Mouse (Mus musculus) embryonic facial prominence, embryonic 11.5 days (tissue): ENCODE results near the gene Bcar3. TPM values are rescaled to one million over a fixed set of nuclear protein-coding genes. Genes with fewer than 3 reads are reported as not detected.
A peak's percentile ranks its signal among the peaks of the same experiment; 100 is the strongest.

Source experiments
- ATAC-seq: fragments of 200-750 bp; cut with Nextera tagmentation; replicated peaks from 2 replicates; pipeline ENCODE4 v1.8.0; 2017; ENCODE audit warnings: low read depth; ENCODE audit not compliant: insufficient number of reproducible peaks, low FRiP score, low TSS enrichment
- DNase-seq: peaks from one replicate; pipeline ENCODE4 v3.0.0-alpha.2; 2015; ENCODE audit warnings: low spot score
- H3K27ac ChIP-seq: fragments of 300-500 bp; sonication (generic); replicated peaks from 2 replicates; pipeline ENCODE4 v1.5.1; 2014; ENCODE audit warnings: mild to moderate bottlenecking, low read depth, low read length, control low read depth
- H3K27me3 ChIP-seq: fragments of 300-500 bp; sonication (generic); 2 replicates; pipeline ENCODE4 v1.6.1; 2014; ENCODE audit warnings: mild to moderate bottlenecking, low read length, moderate library complexity, mixed read lengths; ENCODE audit not compliant: control insufficient read depth, insufficient read depth
- H3K36me3 ChIP-seq: fragments of 300-500 bp; sonication (generic); replicated peaks from 2 replicates; pipeline ENCODE4 v1.6.1; 2014; ENCODE audit warnings: low read depth, mild to moderate bottlenecking, low read length, moderate library complexity, mixed read lengths; ENCODE audit not compliant: control insufficient read depth, insufficient read depth
- H3K4me1 ChIP-seq: fragments of 300-500 bp; sonication (generic); 2 replicates; pipeline ENCODE4 v1.6.1; 2014; ENCODE audit warnings: low read length, mixed read lengths; ENCODE audit not compliant: control insufficient read depth, insufficient read depth
- H3K4me2 ChIP-seq: fragments of 300-500 bp; sonication (generic); 2 replicates; pipeline ENCODE4 v1.6.1; 2014; ENCODE audit warnings: low read depth, mild to moderate bottlenecking, control low read depth, low read length, moderate library complexity
- H3K4me3 ChIP-seq: fragments of 300-500 bp; sonication (generic); 2 replicates; pipeline ENCODE4 v1.5.1; 2014; ENCODE audit warnings: low read depth, low read length, control low read depth
- H3K9ac ChIP-seq: fragments of 300-500 bp; sonication (generic); replicated peaks from 2 replicates; pipeline ENCODE4 v1.6.1; 2014; ENCODE audit warnings: mild to moderate bottlenecking, control low read depth, low read length
- H3K9me3 ChIP-seq: fragments of 300-500 bp; sonication (generic); replicated peaks from 2 replicates; pipeline ENCODE4 v1.6.1; 2016; ENCODE audit warnings: mild to moderate bottlenecking, low read length, inconsistent platforms, mixed read lengths; ENCODE audit not compliant: control insufficient read depth
- WGBS: fragments of 180-500 bp; shearing (Covaris S2); extraction: QIAGEN DNeasy Blood & Tissue Kit; methylation state at CpG from one replicate; pipeline ENCODE4 v1.1.7; 2014; 5-methylcytosine and 5-hydroxymethylcytosine counted together
- polyA plus RNA-seq: library from polyadenylated mRNA; unstranded; fragments of >200 nt; fragmentation: Nextera tagmentation; extraction: Ambion mirVana; gene quantifications from 2 replicates; pipeline ENCODE4 v1.2.1, GENCODE M21; 2014

Bcar3 gene
- polyA plus RNA-seq, 1 experiment from 2014 or later: 8.4 TPM

DNA sequence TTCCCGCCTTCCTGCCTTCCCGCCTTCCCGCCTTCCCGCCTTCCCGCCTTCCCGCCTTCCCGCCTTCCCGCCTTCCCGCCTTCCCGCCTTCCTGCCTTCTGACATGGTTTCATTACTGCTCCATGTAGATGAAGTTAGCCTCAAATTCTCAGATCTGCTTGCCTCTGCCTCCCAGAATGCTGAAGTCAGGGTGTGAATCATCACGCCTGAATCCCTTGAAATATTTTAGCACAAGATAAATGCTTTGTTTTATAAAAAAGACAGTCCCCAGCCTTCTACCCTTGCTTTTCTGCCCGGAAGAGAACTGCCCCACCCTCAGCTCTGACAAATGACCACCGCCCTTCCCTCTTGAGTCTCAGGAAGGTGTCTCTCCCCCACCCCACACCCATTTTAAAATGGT is 154.3 kb downstream of the Bcar3 start:
- 96% methylated on average over 13 of the region's 13 CpGs for WGBS
- no peaks in the 10 kb centered on the region for H3K9me3 ChIP-seq
- no peaks in the 10 kb centered on the region for H3K36me3 ChIP-seq
- no peak overlapping the region for H3K4me3 ChIP-seq
- no peaks in the 10 kb centered on the region for H3K4me1 ChIP-seq
- no peak for DNase-seq
- no peaks in the 10 kb centered on the region for H3K27me3 ChIP-seq
- H3K4me2 ChIP-seq: no peak overlapping the region
- no peak for ATAC-seq
- H3K27ac ChIP-seq: no peak overlapping the region
- no peak overlapping the region for H3K9ac ChIP-seq

DNA sequence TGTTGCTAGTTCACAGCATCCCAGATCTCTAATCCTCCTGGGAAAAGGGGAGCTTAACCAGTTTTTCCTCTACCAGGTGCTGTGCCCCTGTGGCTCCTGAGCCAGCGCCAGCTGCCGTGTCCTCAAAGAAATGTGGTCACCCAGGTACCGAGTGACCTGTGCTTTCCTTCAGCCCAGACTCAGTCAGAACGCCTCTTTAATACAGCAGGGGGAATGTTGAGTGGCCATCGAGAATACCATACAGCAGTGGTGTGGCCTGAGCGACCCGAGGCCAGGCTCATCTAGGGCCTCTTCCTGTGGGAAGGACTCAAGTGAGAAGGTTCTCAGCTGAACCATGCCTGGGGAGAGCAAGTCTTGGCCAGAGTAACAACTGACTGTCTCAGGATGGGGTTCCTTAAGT is 156.1 kb downstream of the Bcar3 start:
- Histone ChIP-seq H3K4me1 (no peaks in the 10 kb centered on the region), H3K4me3 (no peak overlapping the region), H3K4me2 (no peak overlapping the region), H3K36me3 (no peaks in the 10 kb centered on the region), H3K27me3 (no peaks in the 10 kb centered on the region), H3K9ac (no peak overlapping the region), H3K9me3 (no peaks in the 10 kb centered on the region), H3K27ac (no peak overlapping the region)
- DNase-seq: no peak
- no peak for ATAC-seq
- WGBS: 85% methylated on average over 7 of the region's 7 CpGs

DNA sequence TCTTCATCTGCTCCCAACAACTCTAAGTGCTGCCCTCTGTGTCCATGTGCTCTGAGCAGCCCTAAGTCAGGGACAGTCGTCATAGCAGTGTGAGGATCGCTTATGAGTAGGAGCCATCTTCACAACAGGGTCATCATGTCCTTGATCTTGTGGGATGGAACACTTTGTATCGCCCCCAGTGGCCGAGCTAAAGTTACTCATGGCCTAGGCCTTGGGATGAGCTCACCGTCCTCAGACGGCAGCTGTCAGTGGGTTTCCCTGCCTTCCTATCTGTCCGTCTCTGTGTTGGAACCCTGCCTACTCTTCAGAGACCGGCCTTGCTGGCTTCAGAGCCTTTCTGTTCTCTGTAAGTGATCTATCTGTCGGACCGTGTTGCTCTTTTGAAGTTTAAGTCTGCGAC is 159.9 kb downstream of the Bcar3 start:
- Histone ChIP-seq H3K27me3 (no peaks in the 10 kb centered on the region), H3K4me3 (no peak overlapping the region), H3K9me3 (no peaks in the 10 kb centered on the region), H3K27ac (no peak overlapping the region), H3K36me3 (no peaks in the 10 kb centered on the region), H3K4me2 (no peak overlapping the region), H3K9ac (no peak overlapping the region), H3K4me1 (no peaks in the 10 kb centered on the region)
- 85% methylated on average over 11 of the region's 11 CpGs for WGBS
- ATAC-seq (no peak), DNase-seq (no peak)

DNA sequence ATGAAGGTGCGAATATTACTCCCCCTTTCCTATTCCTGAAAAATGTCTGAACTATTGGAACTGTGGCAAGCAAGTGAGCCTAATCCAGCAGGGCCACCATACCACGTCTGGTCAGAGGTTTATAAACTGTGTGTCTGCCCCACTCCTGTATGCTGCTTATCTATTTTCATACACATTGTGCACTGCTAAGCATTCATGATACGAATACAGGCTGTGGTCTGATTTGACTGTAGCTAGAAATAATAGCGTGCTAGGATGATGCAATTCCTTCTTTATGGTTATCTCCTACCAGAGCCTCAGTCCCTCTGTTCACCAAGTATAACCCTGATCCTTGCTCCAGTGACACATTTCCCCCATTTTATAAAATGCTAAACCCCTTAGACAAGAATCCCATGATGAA is 162.2 kb downstream of the Bcar3 start:
- Histone ChIP-seq H3K9ac (no peak overlapping the region), H3K4me2 (no peak overlapping the region), H3K27ac (no peak overlapping the region), H3K36me3 (no peaks in the 10 kb centered on the region), H3K9me3 (no peaks in the 10 kb centered on the region), H3K27me3 (no peaks in the 10 kb centered on the region), H3K4me1 (peaks cover 5% of the 10 kb centered on the region), H3K4me3 (no peak overlapping the region)
- WGBS: 91% methylated on average over 4 of the region's 4 CpGs
- no peak for DNase-seq
- no peak for ATAC-seq

DNA sequence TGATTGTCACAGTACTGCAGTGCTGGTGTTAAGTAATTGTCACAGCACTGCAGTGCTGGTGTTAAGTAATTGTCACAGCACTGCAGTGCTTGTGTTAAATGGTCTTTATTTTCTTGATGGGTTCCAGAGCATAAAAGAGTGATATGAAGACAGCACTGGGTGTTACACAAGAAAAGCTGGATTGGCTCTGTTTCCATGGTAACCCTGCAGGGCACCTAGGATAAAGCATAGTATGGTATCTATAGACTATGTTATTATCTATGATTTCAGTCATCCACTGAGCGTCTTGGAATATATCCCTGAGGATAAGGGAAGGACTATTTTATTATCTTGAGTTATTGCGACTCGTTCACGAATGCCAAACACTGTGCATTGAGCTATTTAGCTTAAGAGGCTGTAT is 162.9 kb downstream of the Bcar3 start:
- no peaks in the 10 kb centered on the region for H3K9me3 ChIP-seq
- no peaks in the 10 kb centered on the region for H3K27me3 ChIP-seq
- 91% methylated on average over 4 of the region's 4 CpGs for WGBS
- no peak overlapping the region for H3K4me3 ChIP-seq
- DNase-seq: no peak
- H3K36me3 ChIP-seq: no peaks in the 10 kb centered on the region
- peaks cover 10% of the 10 kb centered on the region for H3K4me1 ChIP-seq
- H3K9ac ChIP-seq: no peak overlapping the region
- no peak overlapping the region for H3K4me2 ChIP-seq
- ATAC-seq: no peak
- H3K27ac ChIP-seq: no peak overlapping the region

DNA sequence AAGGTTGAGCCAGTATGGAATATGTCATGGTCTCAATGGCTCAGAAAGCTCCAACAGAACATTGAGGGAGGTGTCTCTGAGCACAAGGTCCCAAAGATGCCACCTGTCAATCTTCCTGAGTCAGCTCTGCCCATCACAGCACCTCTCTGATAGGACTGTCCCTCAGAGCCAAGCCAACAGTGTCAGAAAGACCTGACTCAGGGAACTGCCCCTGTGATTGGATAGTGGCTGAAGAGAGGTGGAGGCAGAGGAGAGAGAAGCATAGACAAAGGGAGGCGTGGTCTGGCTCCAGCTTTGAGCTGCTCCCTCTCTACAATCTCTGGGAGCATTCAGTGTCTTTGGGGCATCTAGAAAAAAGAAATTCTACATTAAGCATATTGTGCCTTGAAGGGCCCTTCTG is 163.8 kb downstream of the Bcar3 start:
- no peak for ATAC-seq
- Histone ChIP-seq H3K4me1 (peaks cover 13% of the 10 kb centered on the region), H3K27ac (no peak overlapping the region), H3K9ac (no peak overlapping the region), H3K4me3 (no peak overlapping the region), H3K9me3 (no peaks in the 10 kb centered on the region), H3K27me3 (no peaks in the 10 kb centered on the region), H3K4me2 (no peak overlapping the region), H3K36me3 (no peaks in the 10 kb centered on the region)
- no peak for DNase-seq
- 44% methylated on average over 1 of the region's 1 CpGs for WGBS

DNA sequence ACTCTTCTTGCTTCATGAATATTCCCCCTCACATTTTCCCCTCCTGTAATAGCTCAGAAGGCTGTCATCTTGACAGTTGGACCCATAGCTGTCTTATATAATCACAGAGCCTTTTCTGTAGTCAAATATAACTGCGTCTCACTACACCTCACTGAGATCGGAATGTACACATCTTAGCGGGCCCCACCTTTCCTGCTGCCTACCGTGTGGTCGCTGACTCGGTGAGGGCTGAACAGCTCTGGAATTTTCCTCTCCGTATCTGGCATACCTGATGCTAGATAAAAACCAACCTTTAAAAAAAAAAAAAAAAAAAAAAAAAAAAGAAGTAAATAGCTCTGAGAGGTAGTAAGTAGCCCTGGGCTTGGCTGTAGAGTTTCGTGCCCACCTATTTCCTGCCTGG is 164.8 kb downstream of the Bcar3 start:
- H3K4me2 ChIP-seq: no peak overlapping the region
- DNase-seq (no peak), ATAC-seq (no peak)
- WGBS: 75% methylated on average over 8 of the region's 8 CpGs
- peaks cover 13% of the 10 kb centered on the region for H3K4me1 ChIP-seq
- H3K36me3 ChIP-seq: no peaks in the 10 kb centered on the region
- H3K9ac ChIP-seq: no peak overlapping the region
- H3K27me3 ChIP-seq: no peaks in the 10 kb centered on the region
- H3K9me3 ChIP-seq: no peaks in the 10 kb centered on the region
- no peak overlapping the region for H3K27ac ChIP-seq
- H3K4me3 ChIP-seq: no peak overlapping the region

DNA sequence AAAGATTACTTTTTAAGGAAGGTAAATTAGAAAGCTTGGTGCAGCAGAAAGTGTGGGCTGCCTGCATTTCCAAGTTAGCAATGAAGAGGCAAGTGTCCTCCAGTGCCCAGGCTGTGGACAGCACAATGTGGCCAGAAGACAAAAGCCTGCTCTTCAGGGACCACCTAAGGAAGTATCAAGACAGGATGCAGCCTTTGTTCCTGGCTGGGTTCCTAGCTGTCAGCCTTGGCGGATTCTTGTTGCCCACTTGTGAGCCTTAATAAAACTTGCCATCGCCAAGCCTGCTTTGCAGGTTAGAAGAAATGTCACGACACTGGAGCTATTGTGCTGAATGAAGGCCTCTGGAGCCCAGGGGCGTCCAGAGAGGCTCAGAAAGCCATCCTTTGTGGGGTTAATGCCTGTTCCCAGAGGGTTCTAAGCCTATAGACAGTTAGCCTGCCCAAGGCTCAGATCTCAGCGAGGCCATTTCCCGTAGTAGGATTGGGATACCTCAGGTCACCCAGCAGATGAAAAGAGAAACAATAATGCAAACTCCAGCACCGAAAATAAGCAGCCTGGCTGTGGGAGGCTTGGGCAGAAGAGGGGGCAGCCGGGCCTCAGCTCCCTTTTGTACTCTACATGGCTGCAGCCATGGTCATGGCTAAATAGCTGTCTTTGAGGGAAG is 167.0 kb downstream of the Bcar3 start:
- Histone ChIP-seq H3K4me2 (no peak overlapping the region), H3K4me3 (no peak overlapping the region), H3K9me3 (no peaks in the 10 kb centered on the region), H3K27ac (0 out of 2 replicates have a peak overlapping the region, but pooled peaks have one; percentile 9), H3K27me3 (no peaks in the 10 kb centered on the region), H3K4me1 (peaks cover 13% of the 10 kb centered on the region), H3K36me3 (no peaks in the 10 kb centered on the region), H3K9ac (peak overlapping the region; percentile 37)
- DNase-seq (peak; percentile 47), ATAC-seq (peak; percentile 37)
- WGBS: 14% methylated on average over 8 of the region's 8 CpGs
